Mouse (Mus musculus): Measurements from ENCODE around the gene Cxcr2. TPM values are rescaled to one million over a fixed set of nuclear protein-coding genes. Genes with fewer than 3 reads are reported as not detected.
A peak's percentile ranks its signal among the peaks of the same experiment; 100 is the strongest.

The Cxcr2 gene
- polyA plus RNA-seq, 1 experiment from 2014 or later = 0.09 TPM

GRCm38 (mm10) chr1:74121821-74122576 is 31.8 kb upstream of the Cxcr2 start:
- peaks cover 40% of the 10 kb centered on the region for H3K27me3 ChIP-seq
- 59% methylated on average over 9 of the region's 9 CpGs for WGBS
- H3K36me3 ChIP-seq = no peaks in the 10 kb centered on the region
- H3K9ac ChIP-seq (replicated peaks) = no peak overlapping the region
- no peaks in the 10 kb centered on the region for H3K9me3 ChIP-seq
- ATAC-seq = peak; percentile 22; the same call in 1 of the 2 replicates
- H3K4me3 ChIP-seq (replicated peaks) = no peak overlapping the region
- H3K4me1 ChIP-seq (replicated peaks) = peaks cover 24% of the 10 kb centered on the region
- H3K27ac ChIP-seq = no peak overlapping the region
- no peak overlapping the region; the same call in 1 of the 2 replicates for H3K4me2 ChIP-seq (replicated peaks)

- H3K27me3 ChIP-seq = peaks cover 40% of the 10 kb centered on the region
- no peak overlapping the region for H3K27ac ChIP-seq
- no peak overlapping the region for H3K9ac ChIP-seq (replicated peaks)
- H3K4me2 ChIP-seq (replicated peaks) = peak overlapping the region; percentile 91
- no peaks in the 10 kb centered on the region for H3K9me3 ChIP-seq
- WGBS = 66% methylated on average over 8 of the region's 8 CpGs
- ATAC-seq = no peak
- H3K4me1 ChIP-seq (replicated peaks) = peaks cover 24% of the 10 kb centered on the region
- no peaks in the 10 kb centered on the region for H3K36me3 ChIP-seq
- 0 out of 2 replicates have a peak overlapping the region, but pooled peaks have one; percentile 51 for H3K4me3 ChIP-seq (replicated peaks)
Observed at GRCm38 (mm10) chr1:74123215-74123614, 30.6 kb upstream of the Cxcr2 start.

GRCm38 (mm10) chr1:74124021-74124981 is 29.5 kb upstream of the Cxcr2 start, which contains the start of gene Tns1:
Gene Tns1, minus strand, starts transcription at chr1:74124449.
- Histone ChIP-seq H3K4me2 (replicated peaks) (peak within 1 kb of the TSS; percentile 91), H3K27me3 (peaks cover 40% of the 10 kb centered on the region), H3K27ac (no peak within 1 kb of the TSS; the same call in 1 of the 2 replicates), H3K9me3 (no peaks in the 10 kb centered on the region), H3K9ac (replicated peaks) (peak within 1 kb of the TSS; percentile 69), H3K36me3 (no peaks in the 10 kb centered on the region), H3K4me1 (replicated peaks) (peaks cover 24% of the 10 kb centered on the region), H3K4me3 (replicated peaks) (peak within 1 kb of the TSS; percentile 51)
- under 1% methylated on average over 80 of the region's 84 CpGs for WGBS
- ATAC-seq = peak; percentile 60

- Histone ChIP-seq H3K27ac (no peak within 1 kb of the TSS; the same call in 1 of the 2 replicates), H3K36me3 (no peaks in the 10 kb centered on the region), H3K9me3 (no peaks in the 10 kb centered on the region), H3K27me3 (peaks cover 40% of the 10 kb centered on the region), H3K9ac (replicated peaks) (peak within 1 kb of the TSS; percentile 69), H3K4me3 (replicated peaks) (peak within 1 kb of the TSS; percentile 51), H3K4me1 (replicated peaks) (peaks cover 24% of the 10 kb centered on the region), H3K4me2 (replicated peaks) (peak within 1 kb of the TSS; percentile 91)
- ATAC-seq = peak; percentile 72
- whole genome bisulfite sequencing = 0% methylated on average over 12 of the region's 12 CpGs
Observed at GRCm38 (mm10) chr1:74124991-74125552, 28.7 kb upstream of the Cxcr2 start, which contains the start of gene Rufy4. Gene Rufy4, plus strand, starts transcription at chr1:74125541.

- Histone ChIP-seq H3K9me3 (no peaks in the 10 kb centered on the region), H3K4me2 (replicated peaks) (no peak overlapping the region), H3K9ac (replicated peaks) (no peak overlapping the region), H3K27ac (no peak overlapping the region), H3K4me1 (replicated peaks) (no peaks in the 10 kb centered on the region), H3K4me3 (replicated peaks) (no peak overlapping the region), H3K36me3 (no peaks in the 10 kb centered on the region), H3K27me3 (peaks cover 4% of the 10 kb centered on the region)
- WGBS = 89% methylated on average over 8 of the region's 8 CpGs
- no peak for ATAC-seq
Observed at GRCm38 (mm10) chr1:74130883-74131659, 22.7 kb upstream of the Cxcr2 start.

- Histone ChIP-seq H3K27me3 (no peaks in the 10 kb centered on the region; the same call in 1 of the 2 replicates), H3K9ac (replicated peaks) (no peak overlapping the region), H3K4me3 (replicated peaks) (no peak overlapping the region), H3K4me1 (replicated peaks) (no peaks in the 10 kb centered on the region), H3K9me3 (no peaks in the 10 kb centered on the region), H3K27ac (no peak overlapping the region), H3K4me2 (replicated peaks) (no peak overlapping the region), H3K36me3 (no peaks in the 10 kb centered on the region)
- no peak for ATAC-seq
- WGBS = 75% methylated on average over 3 of the region's 3 CpGs
Observed at GRCm38 (mm10) chr1:74132011-74132410, 21.8 kb upstream of the Cxcr2 start.

- Histone ChIP-seq H3K36me3 (no peaks in the 10 kb centered on the region), H3K9ac (replicated peaks) (no peak overlapping the region), H3K27me3 (no peaks in the 10 kb centered on the region), H3K4me2 (replicated peaks) (no peak overlapping the region), H3K9me3 (no peaks in the 10 kb centered on the region), H3K27ac (no peak overlapping the region), H3K4me1 (replicated peaks) (no peaks in the 10 kb centered on the region), H3K4me3 (replicated peaks) (no peak overlapping the region)
- 71% methylated on average over 6 of the region's 6 CpGs for WGBS
- no peak for ATAC-seq
Observed at GRCm38 (mm10) chr1:74133954-74134353, 19.8 kb upstream of the Cxcr2 start.

- WGBS = 84% methylated on average over 6 of the region's 6 CpGs
Observed at GRCm38 (mm10) chr1:74135326-74135950, 18.4 kb upstream of the Cxcr2 start.

GRCm38 (mm10) chr1:74139415-74139814 is 14.4 kb upstream of the Cxcr2 start:
- H3K36me3 ChIP-seq = no peaks in the 10 kb centered on the region
- H3K27me3 ChIP-seq = no peaks in the 10 kb centered on the region
- no peak for ATAC-seq
- H3K4me3 ChIP-seq (replicated peaks) = no peak overlapping the region
- no peak overlapping the region for H3K27ac ChIP-seq
- WGBS = 62% methylated on average over 3 of the region's 3 CpGs
- H3K9me3 ChIP-seq = no peaks in the 10 kb centered on the region
- H3K4me2 ChIP-seq (replicated peaks) = no peak overlapping the region
- no peak overlapping the region for H3K9ac ChIP-seq (replicated peaks)
- H3K4me1 ChIP-seq (replicated peaks) = no peaks in the 10 kb centered on the region

More at GRCm38 (mm10) chr1:74135326-74135950, 18.4 kb upstream of the Cxcr2 start:
- H3K4me1 ChIP-seq (replicated peaks) = no peaks in the 10 kb centered on the region
- no peak overlapping the region for H3K27ac ChIP-seq
- no peak for ATAC-seq
- no peak overlapping the region for H3K9ac ChIP-seq (replicated peaks)
- no peak overlapping the region for H3K4me3 ChIP-seq (replicated peaks)
- H3K27me3 ChIP-seq = no peaks in the 10 kb centered on the region
- H3K9me3 ChIP-seq = no peaks in the 10 kb centered on the region
- no peak overlapping the region for H3K4me2 ChIP-seq (replicated peaks)
- H3K36me3 ChIP-seq = no peaks in the 10 kb centered on the region

- ATAC-seq = no peak
Observed at GRCm38 (mm10) chr1:74141781-74142180, 12.0 kb upstream of the Cxcr2 start.

More at GRCm38 (mm10) chr1:74141781-74142180, 12.0 kb upstream of the Cxcr2 start:
- no peak overlapping the region for H3K4me3 ChIP-seq (replicated peaks)
- no peaks in the 10 kb centered on the region for H3K36me3 ChIP-seq
- H3K4me1 ChIP-seq (replicated peaks) = no peaks in the 10 kb centered on the region
- 77% methylated on average over 8 of the region's 8 CpGs for WGBS
- H3K4me2 ChIP-seq (replicated peaks) = no peak overlapping the region
- no peak overlapping the region for H3K27ac ChIP-seq
- H3K9ac ChIP-seq (replicated peaks) = no peak overlapping the region
- no peaks in the 10 kb centered on the region for H3K9me3 ChIP-seq
- no peaks in the 10 kb centered on the region for H3K27me3 ChIP-seq

Measured in midbrain, embryonic 13.5 days (tissue).